Mouse (Mus musculus) ovary, postnatal 14 days (tissue): ENCODE measurements at regions not wholly inside any gene's neighbourhood (a gene's known extent, or its start where the extent isn't known, plus 50 kb on each side); places are given as distances from the start of the nearest gene placed in this dataset.

Experiments used
- DNase-seq: peaks from one replicate; pipeline ENCODE4 v3.0.0; 2022; ENCODE audit warnings: low spot score

- DNase-seq: no peak
Measured at GRCm38 (mm10) chr17:45822427-45822826, 88.8 kb upstream of the 1600014C23Rik start.

DNA sequence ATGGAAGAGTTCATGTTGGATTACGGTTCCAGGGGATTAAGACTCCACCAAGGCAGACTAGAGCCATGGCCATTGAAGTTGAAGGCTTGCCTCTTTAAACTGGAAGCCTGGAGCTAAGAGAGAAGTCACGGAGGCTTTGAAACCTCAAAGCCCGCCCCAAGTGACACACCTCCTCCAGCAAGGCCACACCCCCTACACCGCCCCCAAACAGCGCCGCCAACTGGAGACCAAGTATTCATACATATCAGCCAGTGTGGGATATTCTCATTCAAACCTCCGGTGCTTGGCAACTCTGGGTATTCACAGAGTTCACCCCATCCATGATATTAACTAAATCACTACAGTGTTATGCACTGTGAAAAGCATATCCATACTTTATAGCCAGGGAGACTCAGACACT, 87.7 kb upstream of the 1600014C23Rik start:
- DNase-seq: no peak

- DNase-seq: no peak
Measured at GRCm38 (mm10) chr17:45819143-45819542, 85.5 kb upstream of the 1600014C23Rik start.

GRCm38 (mm10) chr17:45816566-45816965, 82.9 kb upstream of the 1600014C23Rik start:
- DNase-seq: no peak

GRCm38 (mm10) chr17:45815833-45816232, 82.2 kb upstream of the 1600014C23Rik start:
- peak; percentile 37 for DNase-seq

DNA sequence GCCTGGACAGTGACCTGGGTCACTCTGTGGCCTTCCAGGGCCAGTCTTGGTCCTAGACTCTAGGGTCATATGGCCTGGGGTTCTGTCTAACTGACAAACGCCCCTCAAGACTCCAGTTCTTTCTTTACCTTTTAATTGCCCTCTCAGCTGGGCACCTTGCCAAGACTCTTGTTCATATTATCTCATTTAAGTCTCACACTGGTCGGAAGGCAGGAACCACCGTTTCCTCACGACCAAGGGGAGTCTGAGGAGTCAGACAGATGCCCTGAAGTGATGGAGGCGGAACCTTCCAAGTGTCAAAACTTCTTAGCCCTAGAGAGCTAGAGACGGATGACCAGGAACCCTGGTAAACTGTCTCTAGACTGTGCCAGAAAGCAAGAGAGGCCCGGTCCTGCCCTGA, 81.7 kb upstream of the 1600014C23Rik start:
- no peak for DNase-seq

DNA sequence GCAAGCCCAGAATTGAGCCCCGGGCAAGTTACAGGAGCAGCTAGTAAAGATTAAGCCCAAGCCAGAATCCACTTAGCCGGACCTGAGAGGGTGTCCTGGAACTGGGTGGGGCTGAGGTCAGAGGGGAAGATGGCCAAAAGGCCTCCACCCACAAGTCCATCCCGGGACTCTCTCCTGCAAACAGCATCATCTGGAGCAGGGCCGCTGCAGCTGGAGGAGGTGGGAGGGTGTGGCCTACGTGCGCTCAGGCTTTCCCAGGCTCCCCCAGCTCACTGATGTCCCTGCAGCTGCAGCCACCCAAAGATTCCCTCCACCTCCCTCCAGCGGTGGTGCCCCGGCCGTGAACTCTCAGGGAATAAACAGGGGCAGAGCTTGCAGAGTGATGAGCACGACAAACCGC, 80.9 kb upstream of the 1600014C23Rik start:
- DNase-seq: no peak

DNA sequence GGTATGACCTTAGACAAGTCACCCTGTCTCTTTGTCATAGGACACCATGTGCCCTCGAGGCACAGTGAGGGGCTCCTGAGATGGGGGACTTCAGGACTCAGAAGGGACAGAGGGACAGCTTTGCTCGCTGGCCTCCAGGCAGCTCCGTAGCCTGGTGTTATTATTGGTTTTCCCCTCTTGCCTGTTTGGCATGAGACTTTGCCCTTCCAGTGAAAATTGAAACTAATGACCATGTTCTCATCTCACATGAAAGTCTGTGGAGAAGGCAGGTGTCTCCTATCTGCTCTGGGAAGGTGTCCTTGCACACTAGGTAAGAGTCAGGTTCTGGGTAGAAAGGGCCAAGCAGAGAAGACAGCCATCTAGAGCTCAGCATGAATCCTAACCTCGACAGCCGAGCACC, 80.3 kb upstream of the 1600014C23Rik start:
- no peak for DNase-seq

- DNase-seq: no peak
Measured at GRCm38 (mm10) chr17:45812289-45812955, 78.8 kb upstream of the 1600014C23Rik start.

DNA sequence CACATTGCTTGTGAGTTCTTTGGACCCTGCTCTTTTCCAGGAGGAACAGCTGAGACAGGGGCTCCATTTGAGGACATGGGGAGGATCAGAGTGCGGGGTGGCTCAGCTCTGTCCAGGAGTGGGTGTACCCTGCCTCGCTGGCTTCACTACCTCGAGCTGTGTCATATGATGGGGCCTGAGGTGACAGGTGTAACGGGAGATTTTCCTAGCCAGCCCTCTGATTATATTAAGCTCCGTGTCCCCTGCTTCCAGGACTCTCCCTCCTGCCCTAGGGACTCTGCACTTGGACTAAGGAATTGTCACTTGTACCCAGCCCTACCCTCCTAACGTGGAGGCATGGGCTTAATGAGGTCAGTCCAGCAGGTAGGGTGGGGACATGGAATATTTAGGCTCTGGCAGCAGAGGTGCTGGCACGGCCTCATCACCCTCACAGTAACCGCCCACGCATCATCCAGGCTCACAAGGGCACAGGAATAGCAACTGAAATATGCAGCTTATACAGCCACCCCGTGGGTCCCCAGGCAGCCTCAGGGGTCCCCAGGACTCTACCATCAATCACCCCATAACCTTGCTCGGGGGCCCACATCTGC, 78.1 kb upstream of the 1600014C23Rik start:
- no peak for DNase-seq

DNA sequence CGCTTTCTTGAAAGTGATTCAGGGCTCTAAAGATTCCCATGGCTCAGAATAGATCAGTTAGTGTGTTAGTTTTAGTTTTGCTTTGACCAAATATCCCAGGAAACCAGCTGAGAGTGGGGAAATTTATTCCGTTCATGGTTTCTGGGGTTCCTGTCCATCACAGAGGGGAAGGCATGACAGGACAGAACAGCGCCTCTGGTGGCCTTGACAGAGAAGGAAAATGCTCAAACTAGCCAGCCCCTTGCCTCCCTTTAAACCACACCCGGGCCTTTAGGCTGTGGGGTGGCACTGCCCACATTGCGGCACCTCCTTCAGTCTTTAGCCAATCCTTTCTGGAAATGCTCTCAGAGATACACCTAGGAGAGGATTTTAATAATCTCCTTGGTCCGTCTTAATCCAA, 76.1 kb upstream of the 1600014C23Rik start:
- no peak for DNase-seq

GRCm38 (mm10) chr17:45808374-45808773, 74.7 kb upstream of the 1600014C23Rik start:
- DNase-seq: no peak

DNA sequence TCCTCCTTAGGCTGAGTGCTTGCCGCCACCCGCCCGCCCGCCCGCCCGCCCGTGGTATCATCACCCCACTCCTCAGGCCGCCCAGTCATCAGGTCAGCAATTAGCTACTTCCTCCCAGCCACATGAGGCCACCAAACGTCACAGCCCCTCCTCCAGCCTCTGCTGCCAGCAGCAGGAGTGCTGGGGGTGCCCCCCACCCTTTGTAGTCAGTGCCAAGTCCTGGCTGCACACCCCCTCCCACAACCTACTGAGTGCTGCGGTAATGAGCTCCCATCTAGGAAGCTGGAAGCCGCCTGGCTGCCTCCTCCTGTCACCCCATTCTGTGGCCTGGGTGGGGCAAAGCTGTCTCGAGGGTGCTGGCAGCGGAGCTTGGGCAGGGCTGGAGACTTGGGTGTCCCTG, 73.8 kb upstream of the 1600014C23Rik start:
- no peak for DNase-seq

- no peak for DNase-seq
Measured at GRCm38 (mm10) chr17:45806831-45807230, 73.2 kb upstream of the 1600014C23Rik start.

DNA sequence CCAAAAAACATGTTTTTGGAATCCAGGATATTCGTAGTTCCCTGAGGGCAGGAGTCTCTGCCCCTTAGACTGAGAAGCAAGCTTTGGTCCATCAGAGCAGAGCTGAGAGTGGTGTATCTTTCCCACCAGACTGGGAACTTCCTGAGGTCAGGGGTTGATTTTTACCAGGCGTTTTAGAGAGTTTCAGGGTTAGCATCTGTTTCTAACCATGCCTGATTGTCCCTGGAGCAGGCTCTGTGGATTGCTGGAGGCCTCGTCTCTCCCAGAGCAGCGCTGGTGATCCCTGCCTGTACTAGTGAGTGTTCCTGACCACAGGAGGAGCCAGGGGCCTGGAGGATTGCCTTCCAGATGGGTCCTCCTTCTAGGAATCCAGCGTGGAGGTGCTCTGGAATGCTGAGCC, 72.8 kb upstream of the 1600014C23Rik start:
- no peak for DNase-seq

DNA sequence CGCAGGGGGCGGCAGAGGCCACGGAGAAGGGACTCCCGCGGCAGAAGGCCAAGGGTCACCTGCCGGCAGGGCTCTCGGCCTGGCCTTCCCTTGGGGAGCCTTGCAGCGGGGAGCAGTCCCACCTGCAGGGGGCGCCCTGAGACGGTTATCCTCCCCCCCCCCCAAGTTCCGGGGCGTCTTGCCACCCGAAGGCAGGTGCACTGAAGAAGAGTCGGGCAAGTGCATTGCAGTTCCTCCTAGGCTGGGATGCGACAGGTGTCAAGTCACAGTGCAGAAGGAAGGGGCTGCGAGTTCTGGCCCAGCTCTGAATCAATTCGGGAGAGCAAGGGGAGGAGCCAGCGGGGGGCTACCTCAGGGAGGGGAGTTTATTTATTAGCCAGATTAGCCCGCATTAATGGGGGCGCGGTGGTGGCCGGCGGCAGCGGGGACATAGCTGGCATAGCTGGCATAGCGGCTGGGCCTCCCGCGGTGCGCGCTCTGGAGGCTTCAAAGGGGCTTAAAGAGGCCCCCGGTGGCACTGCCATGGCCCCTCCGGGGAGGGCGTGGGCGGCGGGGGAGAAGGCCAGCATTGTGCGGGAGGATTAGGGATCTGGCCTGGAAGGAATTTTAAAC, 71.9 kb upstream of the 1600014C23Rik start:
- no peak for DNase-seq

GRCm38 (mm10) chr17:45803331-45803730, 69.7 kb upstream of the 1600014C23Rik start:
- no peak for DNase-seq

DNA sequence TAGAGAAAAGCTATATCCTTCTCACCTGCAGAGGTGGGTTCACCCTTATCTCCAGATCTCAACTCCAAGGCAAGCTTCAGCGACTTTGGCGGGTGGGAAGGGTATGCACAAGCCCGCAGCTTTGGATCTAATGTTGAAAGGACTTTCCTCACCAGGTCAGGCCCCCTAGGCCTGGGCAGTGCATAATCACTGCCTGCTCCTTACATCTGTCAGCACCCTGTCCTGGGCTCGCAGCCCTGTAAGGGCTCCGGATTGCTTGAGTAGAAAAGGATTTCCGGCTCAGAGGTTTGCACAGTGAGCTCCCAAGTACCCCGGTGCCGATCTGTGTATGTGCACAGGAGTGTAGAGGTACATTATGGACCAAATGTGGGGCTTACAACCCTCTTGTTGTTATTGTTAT, 68.8 kb upstream of the 1600014C23Rik start:
- DNase-seq: no peak

DNA sequence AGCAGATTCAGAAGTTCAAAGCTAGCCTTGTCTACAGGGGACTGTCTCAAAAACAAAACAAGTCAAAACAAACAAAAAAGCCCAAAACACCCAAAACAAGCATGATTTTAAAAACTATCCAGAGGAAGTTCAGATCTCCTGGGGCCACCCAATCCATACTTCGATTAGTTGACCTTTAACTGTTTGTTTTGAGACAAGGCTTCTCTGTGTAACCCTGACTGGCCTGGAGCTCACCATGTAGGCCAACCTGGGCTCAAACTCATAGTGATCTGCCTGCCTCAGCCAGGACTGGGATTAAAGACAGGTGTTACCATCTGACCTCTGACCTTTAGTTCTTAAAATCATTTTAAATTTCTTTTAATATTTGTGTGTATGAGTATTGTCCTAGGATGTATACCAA, 66.1 kb upstream of the 1600014C23Rik start:
- DNase-seq: no peak

GRCm38 (mm10) chr17:45798996-45799395, 65.4 kb upstream of the 1600014C23Rik start:
- no peak for DNase-seq

DNA sequence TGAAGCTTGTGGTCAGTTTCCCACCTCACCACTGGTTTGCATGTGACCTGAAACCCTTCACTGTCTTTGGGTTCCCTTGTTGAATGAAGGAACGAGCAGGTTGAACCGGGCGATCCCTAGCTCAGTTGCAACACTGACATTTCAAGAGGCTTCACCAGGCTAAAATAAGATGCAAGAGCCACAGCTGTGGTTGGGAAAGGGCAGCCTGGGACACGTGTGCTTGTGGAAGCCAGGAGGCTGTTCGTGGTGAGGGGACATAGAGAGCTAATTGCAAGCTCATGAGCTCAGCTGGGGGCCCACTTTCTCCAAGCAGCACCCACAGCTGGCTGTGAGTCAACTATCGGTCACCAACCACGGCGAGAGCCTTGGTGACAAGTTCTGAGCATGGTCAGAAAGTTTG, 64.8 kb upstream of the 1600014C23Rik start:
- no peak for DNase-seq

GRCm38 (mm10) chr17:45797121-45797520, 63.5 kb upstream of the 1600014C23Rik start:
- DNase-seq: no peak

DNA sequence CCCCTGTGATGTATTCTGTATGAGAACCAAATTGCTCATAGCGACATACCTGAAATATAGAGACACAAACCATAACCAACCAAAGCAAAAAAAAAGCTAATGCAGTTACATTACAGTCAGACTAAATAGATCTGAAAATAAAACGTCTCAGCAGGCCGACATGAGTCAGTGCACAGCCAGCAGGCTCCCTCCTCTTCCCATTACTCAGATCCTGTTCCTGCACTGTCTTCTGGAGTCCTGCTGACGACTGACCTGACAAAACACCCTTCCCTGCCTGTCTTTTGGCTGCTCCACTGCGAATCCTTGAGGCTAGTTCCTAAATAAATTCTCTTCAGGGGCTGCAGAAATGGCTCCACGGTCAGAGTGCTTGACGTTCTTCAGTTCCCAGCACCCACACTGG, 61.3 kb upstream of the 1600014C23Rik start:
- DNase-seq: no peak
